Mouse (Mus musculus): Measurements from ENCODE around the gene Borcs7. TPM values are rescaled to one million over a fixed set of nuclear protein-coding genes. Genes with fewer than 3 reads are reported as not detected.

The Borcs7 gene
- polyA plus RNA-seq, 1 experiment from 2014 or later, result 17.3 TPM

DNA sequence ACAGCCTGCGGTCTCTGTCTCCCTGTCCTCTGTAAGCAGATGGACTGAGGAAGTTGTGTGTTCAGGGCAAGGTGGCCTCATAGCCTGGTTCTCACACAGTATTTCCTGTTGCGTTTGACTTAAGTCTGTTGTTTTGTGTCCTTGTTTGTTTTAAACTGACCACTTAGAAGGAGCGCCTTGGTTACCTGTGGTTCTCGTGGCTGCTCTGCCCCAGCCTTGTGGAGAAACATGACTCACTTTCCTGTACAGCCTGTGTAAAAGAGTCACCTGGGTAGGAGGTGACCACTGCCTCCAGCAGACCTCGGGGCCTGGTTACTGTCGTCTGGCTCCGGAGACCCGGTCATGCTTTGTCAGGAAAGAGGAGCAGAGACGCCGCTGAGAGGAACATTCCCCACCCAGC is 34.1 kb upstream of the Borcs7 start:
- Histone ChIP-seq H3K9ac (no peak overlapping the region), H3K27me3 (ENCODE audit: insufficient read depth, low read length) (no peaks in the 10 kb centered on the region), H3K36me3 (ENCODE audit: insufficient read depth) (peaks cover 50% of the 10 kb centered on the region), H3K4me2 (no peak overlapping the region), H3K9me3 (ENCODE audit: low read depth, low read length) (no peaks in the 10 kb centered on the region), H3K4me1 (ENCODE audit: insufficient read depth) (no peaks in the 10 kb centered on the region), H3K27ac (ENCODE audit: low read depth) (no peak overlapping the region), H3K4me3 (ENCODE audit: low read depth, low read length) (no peak overlapping the region)
- ATAC-seq (ENCODE audit: insufficient read depth) (no peak), DNase-seq (no peak)
- WGBS, result 88% methylated on average over 10 of the region's 10 CpGs
- TF ChIP-seq CTCF (IDR thresholded peaks at IDR 0.05; ENCODE audit: low read depth), result no peak

DNA sequence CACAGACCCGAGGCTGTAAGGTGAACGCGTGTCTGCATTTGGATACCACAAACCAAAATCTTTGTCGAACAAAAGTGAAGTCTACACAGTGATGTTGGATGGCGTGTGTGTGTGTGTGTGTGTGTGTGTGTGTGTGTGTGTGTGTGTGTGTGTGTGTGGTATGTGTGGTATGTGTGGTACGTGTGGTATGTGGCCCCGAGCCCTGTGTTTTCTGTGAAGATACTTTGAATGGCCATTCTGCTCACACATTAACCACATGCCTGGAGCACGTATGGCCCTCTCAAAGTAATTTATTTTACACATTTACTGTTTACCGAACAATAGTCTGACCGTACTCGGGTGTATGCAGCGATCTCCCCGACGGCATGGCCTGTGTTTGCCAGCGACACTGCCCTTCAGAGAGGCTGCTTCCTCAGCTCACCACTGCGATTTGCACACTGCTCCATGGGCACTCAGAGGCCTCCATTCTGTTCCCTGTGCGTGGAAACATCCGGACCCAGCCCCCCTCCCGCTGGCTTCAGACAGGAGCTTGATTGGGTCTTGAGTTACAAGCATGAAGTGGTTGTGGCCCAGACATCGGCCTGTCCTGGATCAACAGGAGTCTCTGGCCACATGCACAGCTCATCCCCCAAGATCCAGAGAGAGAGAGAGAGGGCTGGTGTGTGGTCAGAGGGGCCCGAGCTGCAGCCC is 33.4 kb upstream of the Borcs7 start:
- H3K27me3 ChIP-seq (ENCODE audit: insufficient read depth, low read length), result no peaks in the 10 kb centered on the region
- H3K4me1 ChIP-seq (ENCODE audit: insufficient read depth), result no peaks in the 10 kb centered on the region
- DNase-seq (no peak), ATAC-seq (ENCODE audit: insufficient read depth) (no peak)
- peaks cover 50% of the 10 kb centered on the region for H3K36me3 ChIP-seq (ENCODE audit: insufficient read depth)
- H3K4me3 ChIP-seq (ENCODE audit: low read depth, low read length), result no peak overlapping the region
- WGBS, result 83% methylated on average over 21 of the region's 21 CpGs
- no peak overlapping the region for H3K9ac ChIP-seq
- no peaks in the 10 kb centered on the region for H3K9me3 ChIP-seq (ENCODE audit: low read depth, low read length)
- no peak overlapping the region for H3K4me2 ChIP-seq
- TF ChIP-seq CTCF (IDR thresholded peaks at IDR 0.05; ENCODE audit: low read depth), result no peak
- no peak overlapping the region for H3K27ac ChIP-seq (ENCODE audit: low read depth)

GRCm38 (mm10) chr19:46657339-46658020 is 32.2 kb upstream of the Borcs7 start:
- peaks cover 41% of the 10 kb centered on the region for H3K36me3 ChIP-seq (ENCODE audit: insufficient read depth)

DNA sequence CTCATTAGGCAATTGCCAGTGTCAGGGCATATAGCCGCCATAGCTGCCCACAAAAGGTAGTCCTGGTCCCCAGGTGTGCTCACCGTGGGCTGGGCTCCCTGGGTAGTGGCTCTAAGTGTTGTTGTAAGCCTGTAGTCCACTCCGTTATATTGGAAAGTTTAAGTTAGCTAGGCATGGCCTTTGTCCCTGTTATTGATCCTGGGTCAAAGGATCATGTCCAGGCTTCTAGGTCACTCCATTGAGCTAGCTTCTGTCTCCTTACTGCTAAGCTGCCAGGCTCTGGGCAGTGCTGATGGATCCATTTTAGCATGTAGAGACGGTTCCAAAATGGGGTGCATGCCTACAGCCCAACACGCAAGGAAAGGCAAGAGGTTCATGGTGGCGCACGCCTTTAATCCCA is 31.4 kb upstream of the Borcs7 start:
- Histone ChIP-seq H3K4me3 (ENCODE audit: low read depth, low read length) (no peak overlapping the region), H3K36me3 (ENCODE audit: insufficient read depth) (peaks cover 35% of the 10 kb centered on the region), H3K4me1 (ENCODE audit: insufficient read depth) (no peaks in the 10 kb centered on the region), H3K9ac (no peak overlapping the region), H3K9me3 (ENCODE audit: low read depth, low read length) (no peaks in the 10 kb centered on the region), H3K27ac (ENCODE audit: low read depth) (no peak overlapping the region), H3K27me3 (ENCODE audit: insufficient read depth, low read length) (no peaks in the 10 kb centered on the region), H3K4me2 (no peak overlapping the region)
- TF ChIP-seq CTCF (IDR thresholded peaks at IDR 0.05; ENCODE audit: low read depth), result no peak
- WGBS, result 91% methylated on average over 7 of the region's 7 CpGs
- ATAC-seq (ENCODE audit: insufficient read depth), result no peak
- no peak for DNase-seq

More at GRCm38 (mm10) chr19:46657339-46658020, 32.2 kb upstream of the Borcs7 start:
- no peak overlapping the region for H3K4me2 ChIP-seq
- H3K4me3 ChIP-seq (ENCODE audit: low read depth, low read length), result no peak overlapping the region
- no peaks in the 10 kb centered on the region for H3K27me3 ChIP-seq (ENCODE audit: insufficient read depth, low read length)
- ATAC-seq (ENCODE audit: insufficient read depth), result no peak
- H3K9ac ChIP-seq, result no peak overlapping the region
- no peaks in the 10 kb centered on the region for H3K4me1 ChIP-seq (ENCODE audit: insufficient read depth)
- H3K27ac ChIP-seq (ENCODE audit: low read depth), result no peak overlapping the region
- peak; percentile 50 for DNase-seq
- 93% methylated on average over 3 of the region's 3 CpGs for WGBS
- no peaks in the 10 kb centered on the region for H3K9me3 ChIP-seq (ENCODE audit: low read depth, low read length)
- peak; percentile 63 for TF ChIP-seq CTCF (IDR thresholded peaks at IDR 0.05; ENCODE audit: low read depth)

GRCm38 (mm10) chr19:46658851-46659250 is 30.9 kb upstream of the Borcs7 start:
- DNase-seq (no peak), ATAC-seq (ENCODE audit: insufficient read depth) (no peak)
- H3K4me2 ChIP-seq, result no peak overlapping the region
- no peak for TF ChIP-seq CTCF (IDR thresholded peaks at IDR 0.05; ENCODE audit: low read depth)
- no peak overlapping the region for H3K4me3 ChIP-seq (ENCODE audit: low read depth, low read length)
- H3K4me1 ChIP-seq (ENCODE audit: insufficient read depth), result no peaks in the 10 kb centered on the region
- H3K9ac ChIP-seq, result no peak overlapping the region
- H3K36me3 ChIP-seq (ENCODE audit: insufficient read depth), result peaks cover 30% of the 10 kb centered on the region
- H3K9me3 ChIP-seq (ENCODE audit: low read depth, low read length), result no peaks in the 10 kb centered on the region
- 75% methylated on average over 9 of the region's 9 CpGs for whole genome bisulfite sequencing
- no peak overlapping the region for H3K27ac ChIP-seq (ENCODE audit: low read depth)
- no peaks in the 10 kb centered on the region for H3K27me3 ChIP-seq (ENCODE audit: insufficient read depth, low read length)

DNA sequence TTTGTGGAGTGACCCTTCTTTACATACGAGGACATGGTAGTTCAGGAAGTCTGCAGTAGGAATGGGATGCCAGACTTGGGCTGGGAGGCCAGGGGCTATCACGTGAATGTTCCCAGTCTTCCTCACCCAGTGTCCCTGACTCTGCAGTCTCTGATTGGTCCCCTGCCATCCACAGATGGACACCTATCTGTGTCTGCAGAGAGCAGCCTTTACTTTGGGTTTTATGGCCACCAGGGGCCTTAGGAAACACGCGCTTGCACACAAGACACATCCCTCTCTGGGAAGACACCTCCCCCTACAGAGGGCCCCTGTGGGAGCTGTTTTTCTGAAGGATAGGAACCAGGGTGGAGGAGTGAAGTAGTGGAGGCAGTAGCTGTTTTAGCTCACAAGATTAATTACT is 28.2 kb upstream of the Borcs7 start:
- ATAC-seq (ENCODE audit: insufficient read depth) (no peak), DNase-seq (no peak)
- H3K4me1 ChIP-seq (ENCODE audit: insufficient read depth), result no peaks in the 10 kb centered on the region
- no peak overlapping the region for H3K9ac ChIP-seq
- H3K4me3 ChIP-seq (ENCODE audit: low read depth, low read length), result no peak overlapping the region
- WGBS, result 50% methylated on average over 4 of the region's 4 CpGs
- TF ChIP-seq CTCF (IDR thresholded peaks at IDR 0.05; ENCODE audit: low read depth), result no peak
- H3K27me3 ChIP-seq (ENCODE audit: insufficient read depth, low read length), result no peaks in the 10 kb centered on the region
- H3K27ac ChIP-seq (ENCODE audit: low read depth), result no peak overlapping the region
- H3K36me3 ChIP-seq (ENCODE audit: insufficient read depth), result peaks cover 4% of the 10 kb centered on the region
- H3K4me2 ChIP-seq, result no peak overlapping the region
- no peaks in the 10 kb centered on the region for H3K9me3 ChIP-seq (ENCODE audit: low read depth, low read length)

DNA sequence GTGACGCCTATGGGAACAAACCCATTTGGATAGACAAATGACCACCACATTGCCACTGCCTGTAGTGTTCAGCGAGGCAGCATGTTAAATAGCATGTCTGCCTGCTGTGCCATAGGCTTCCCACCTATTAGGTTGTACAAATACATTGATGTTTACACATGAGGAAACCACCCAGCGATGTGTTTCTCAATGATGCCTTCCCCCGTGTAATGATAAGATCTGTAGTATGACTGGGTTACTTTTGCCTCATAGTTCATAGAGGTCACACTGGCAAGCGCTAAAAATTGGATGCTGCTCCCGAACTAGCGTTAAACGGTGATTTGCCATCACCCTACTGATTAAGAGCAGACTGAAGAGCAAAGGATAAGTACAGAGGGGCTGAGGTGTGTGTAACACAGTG is 27.5 kb upstream of the Borcs7 start:
- H3K27ac ChIP-seq (ENCODE audit: low read depth), result no peak overlapping the region
- no peak overlapping the region for H3K9ac ChIP-seq
- no peaks in the 10 kb centered on the region for H3K4me1 ChIP-seq (ENCODE audit: insufficient read depth)
- no peak for DNase-seq
- H3K4me3 ChIP-seq (ENCODE audit: low read depth, low read length), result no peak overlapping the region
- WGBS, result 65% methylated on average over 8 of the region's 8 CpGs
- TF ChIP-seq CTCF (IDR thresholded peaks at IDR 0.05; ENCODE audit: low read depth), result no peak
- no peak for ATAC-seq (ENCODE audit: insufficient read depth)
- no peak overlapping the region for H3K4me2 ChIP-seq
- no peaks in the 10 kb centered on the region for H3K9me3 ChIP-seq (ENCODE audit: low read depth, low read length)
- H3K36me3 ChIP-seq (ENCODE audit: insufficient read depth), result no peaks in the 10 kb centered on the region; the same call in 1 of the 2 replicates
- H3K27me3 ChIP-seq (ENCODE audit: insufficient read depth, low read length), result no peaks in the 10 kb centered on the region

Data from lung, embryonic 14.5 days (tissue).